Mouse (Mus musculus): Measurements from ENCODE around the gene Serpina3i. TPM values are rescaled to one million over a fixed set of nuclear protein-coding genes. Genes with fewer than 3 reads are reported as not detected.

Gene Serpina3i
- polyA plus RNA-seq (2012; rRNA removed): 0.07 and 0.08 TPM in 2 replicates

DNA sequence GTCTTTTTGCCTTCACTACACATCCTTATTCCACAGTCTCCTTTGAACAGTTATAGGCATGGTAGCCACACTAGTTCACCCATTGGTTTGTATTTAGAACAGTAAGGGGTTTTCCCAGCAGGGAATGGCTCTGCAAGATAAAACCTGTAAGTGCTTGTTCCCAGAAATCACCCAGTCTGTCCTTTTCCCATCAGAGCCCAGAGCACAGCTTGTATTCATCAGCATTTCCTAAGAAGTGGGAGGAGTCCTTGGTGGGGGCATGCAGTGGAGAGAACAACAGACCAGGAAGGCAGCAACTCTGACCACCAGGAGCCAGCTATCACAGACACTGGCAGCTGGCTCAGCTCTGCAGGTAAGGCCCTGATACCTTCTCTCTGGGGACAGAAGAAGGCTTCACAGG, at the start of gene Serpina3i:
Gene Serpina3i (plus strand): TSS at position 260 of the 400 bp plus-strand sequence.
- Histone ChIP-seq H3K27me3 (replicated peaks; ENCODE audit: control insufficient read depth, insufficient read depth, low read length) (no peaks in the 10 kb centered on the region), H3K4me3 (ENCODE audit: insufficient read depth, low read depth, low read length) (no peak within 1 kb of the TSS), H3K27ac (ENCODE audit: insufficient read depth, low read depth, low read length) (no peak within 1 kb of the TSS), H3K4me1 (ENCODE audit: control insufficient read depth, insufficient read depth, low read length) (no peaks in the 10 kb centered on the region), H3K36me3 (ENCODE audit: control insufficient read depth, insufficient read depth, low read length) (no peaks in the 10 kb centered on the region)
- DNase-seq: no peak
- TF ChIP-seq POLR2A (IDR thresholded peaks at IDR 0.05; ENCODE audit: low read depth, low read length) (no peak), CTCF (conservative IDR thresholded peaks at IDR 0.05; ENCODE audit: insufficient read depth, insufficient read length, low read depth, low read length) (no peak)

DNA sequence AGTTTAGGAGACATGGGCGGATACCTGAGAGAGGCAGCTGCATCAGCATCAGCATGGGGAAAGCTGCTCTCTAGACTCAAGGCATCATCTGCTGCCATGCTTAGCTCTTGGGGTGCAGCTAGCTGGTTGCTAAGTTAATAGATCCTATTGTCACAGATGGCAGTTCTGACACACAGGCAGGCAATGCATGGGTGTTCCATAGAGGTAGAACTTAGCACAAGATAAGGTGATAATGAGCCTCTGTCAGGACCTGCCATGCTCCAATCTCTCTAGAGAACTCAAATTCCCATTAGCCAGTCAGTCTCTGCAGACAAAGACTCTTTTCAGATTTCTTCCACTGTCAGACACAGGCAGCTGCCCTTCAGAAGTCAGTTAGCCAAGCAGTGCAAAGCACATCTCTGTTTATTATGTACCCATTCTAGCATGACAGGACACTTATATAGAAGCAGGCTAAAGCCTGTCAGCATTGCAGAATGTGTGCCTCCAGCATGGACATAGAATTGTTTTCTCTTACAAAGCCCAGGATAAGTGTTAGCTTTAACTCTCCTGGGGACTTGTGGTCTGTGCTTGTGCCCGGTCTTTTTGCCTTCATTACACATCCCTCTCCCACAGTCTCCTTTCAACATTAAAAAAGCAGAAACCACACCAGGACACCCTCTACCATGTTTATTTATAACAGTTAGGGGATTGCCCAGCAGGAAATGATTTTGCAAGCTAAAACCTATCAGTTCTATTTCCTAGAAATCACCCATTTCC, 49.1 kb upstream of the Serpina3i start:
- TF ChIP-seq CTCF (conservative IDR thresholded peaks at IDR 0.05; ENCODE audit: insufficient read depth, insufficient read length, low read depth, low read length) (no peak), POLR2A (IDR thresholded peaks at IDR 0.05; ENCODE audit: low read depth, low read length) (no peak)
- DNase-seq: no peak
- WGBS: 63% methylated on average over 2 of the region's 2 CpGs
- Histone ChIP-seq H3K4me3 (ENCODE audit: insufficient read depth, low read depth, low read length) (no peak overlapping the region), H3K27me3 (replicated peaks; ENCODE audit: control insufficient read depth, insufficient read depth, low read length) (no peaks in the 10 kb centered on the region), H3K4me1 (ENCODE audit: control insufficient read depth, insufficient read depth, low read length) (no peaks in the 10 kb centered on the region), H3K27ac (ENCODE audit: insufficient read depth, low read depth, low read length) (no peak overlapping the region), H3K36me3 (ENCODE audit: control insufficient read depth, insufficient read depth, low read length) (no peaks in the 10 kb centered on the region)

DNA sequence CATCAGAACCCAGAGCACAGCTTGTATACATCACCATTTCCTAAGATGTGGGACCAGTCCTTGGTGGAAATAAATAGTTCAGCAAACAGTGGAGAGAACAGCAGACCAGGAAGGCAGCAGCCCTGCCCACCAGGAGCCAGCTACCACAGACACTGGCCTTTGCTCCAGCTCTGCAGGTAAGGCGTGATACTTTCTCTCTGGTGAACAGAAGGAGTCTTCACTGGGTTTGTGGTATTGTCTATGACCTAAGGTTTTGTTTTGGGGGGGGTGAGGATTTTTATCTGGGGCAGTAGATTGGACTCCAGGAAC, 48.5 kb upstream of the Serpina3i start, which contains the start of gene Serpina3f:
Gene Serpina3f (plus strand): TSS at position 100 of the 309 bp plus-strand sequence.
- Histone ChIP-seq H3K27me3 (replicated peaks; ENCODE audit: control insufficient read depth, insufficient read depth, low read length) (no peaks in the 10 kb centered on the region), H3K27ac (ENCODE audit: insufficient read depth, low read depth, low read length) (no peak within 1 kb of the TSS), H3K4me1 (ENCODE audit: control insufficient read depth, insufficient read depth, low read length) (no peaks in the 10 kb centered on the region), H3K36me3 (ENCODE audit: control insufficient read depth, insufficient read depth, low read length) (no peaks in the 10 kb centered on the region), H3K4me3 (ENCODE audit: insufficient read depth, low read depth, low read length) (no peak within 1 kb of the TSS)
- TF ChIP-seq CTCF (conservative IDR thresholded peaks at IDR 0.05; ENCODE audit: insufficient read depth, insufficient read length, low read depth, low read length): no peak
- TF ChIP-seq POLR2A (IDR thresholded peaks at IDR 0.05; ENCODE audit: low read depth, low read length): no peak
- WGBS: 87% methylated on average over 1 of the region's 1 CpGs
- no peak for DNase-seq

DNA sequence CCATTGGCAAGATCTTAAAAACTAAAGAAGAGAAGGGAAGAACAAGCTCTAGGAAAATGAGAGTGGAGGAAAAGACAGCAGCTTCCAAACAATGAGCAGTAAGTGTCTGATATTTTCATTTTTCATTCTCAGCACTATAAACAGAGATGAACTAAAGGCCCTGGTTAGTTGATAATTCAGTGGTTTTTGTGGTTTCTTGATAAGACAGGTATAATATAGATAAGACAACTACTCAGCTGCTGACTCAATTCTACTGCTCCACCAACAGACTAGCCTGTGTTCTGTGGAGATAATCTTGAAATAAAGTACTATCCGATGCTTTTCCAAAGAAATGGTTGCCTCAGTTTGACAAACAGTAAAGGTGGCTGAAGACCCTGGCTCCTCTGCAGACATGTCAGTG, 47.7 kb upstream of the Serpina3i start:
- TF ChIP-seq POLR2A (IDR thresholded peaks at IDR 0.05; ENCODE audit: low read depth, low read length) (no peak), CTCF (conservative IDR thresholded peaks at IDR 0.05; ENCODE audit: insufficient read depth, insufficient read length, low read depth, low read length) (no peak)
- no peak overlapping the region for H3K4me3 ChIP-seq (ENCODE audit: insufficient read depth, low read depth, low read length)
- WGBS: 100% methylated on average over 1 of the region's 1 CpGs
- no peaks in the 10 kb centered on the region for H3K4me1 ChIP-seq (ENCODE audit: control insufficient read depth, insufficient read depth, low read length)
- no peaks in the 10 kb centered on the region for H3K36me3 ChIP-seq (ENCODE audit: control insufficient read depth, insufficient read depth, low read length)
- DNase-seq: no peak
- no peaks in the 10 kb centered on the region for H3K27me3 ChIP-seq (replicated peaks; ENCODE audit: control insufficient read depth, insufficient read depth, low read length)
- H3K27ac ChIP-seq (ENCODE audit: insufficient read depth, low read depth, low read length): no peak overlapping the region

DNA sequence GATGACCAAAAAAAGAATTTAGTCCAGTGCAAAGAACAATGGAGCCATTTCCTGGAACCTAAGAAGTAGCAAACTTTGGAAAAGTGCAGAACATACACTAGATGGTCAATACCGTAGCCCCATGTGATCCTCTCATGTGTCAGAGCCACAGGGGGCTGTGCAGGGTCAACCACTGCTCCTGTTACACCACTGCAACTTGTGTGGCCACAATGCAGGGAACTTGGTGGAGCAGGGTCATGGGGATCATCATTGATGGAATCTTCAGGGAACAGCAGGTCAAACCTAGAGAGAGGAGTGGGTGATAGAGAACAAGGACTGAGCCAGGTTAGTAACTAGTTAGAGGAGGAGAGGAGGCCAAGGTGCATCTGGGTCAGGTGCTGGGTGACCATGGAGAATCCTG, 41.3 kb upstream of the Serpina3i start:
- H3K27ac ChIP-seq (ENCODE audit: insufficient read depth, low read depth, low read length): no peak overlapping the region
- WGBS: 86% methylated on average over 1 of the region's 1 CpGs
- no peak for TF ChIP-seq POLR2A (IDR thresholded peaks at IDR 0.05; ENCODE audit: low read depth, low read length)
- no peak for TF ChIP-seq CTCF (conservative IDR thresholded peaks at IDR 0.05; ENCODE audit: insufficient read depth, insufficient read length, low read depth, low read length)
- H3K4me1 ChIP-seq (ENCODE audit: control insufficient read depth, insufficient read depth, low read length): no peaks in the 10 kb centered on the region
- no peaks in the 10 kb centered on the region for H3K36me3 ChIP-seq (ENCODE audit: control insufficient read depth, insufficient read depth, low read length)
- DNase-seq: no peak
- H3K27me3 ChIP-seq (replicated peaks; ENCODE audit: control insufficient read depth, insufficient read depth, low read length): no peaks in the 10 kb centered on the region
- no peak overlapping the region for H3K4me3 ChIP-seq (ENCODE audit: insufficient read depth, low read depth, low read length)

DNA sequence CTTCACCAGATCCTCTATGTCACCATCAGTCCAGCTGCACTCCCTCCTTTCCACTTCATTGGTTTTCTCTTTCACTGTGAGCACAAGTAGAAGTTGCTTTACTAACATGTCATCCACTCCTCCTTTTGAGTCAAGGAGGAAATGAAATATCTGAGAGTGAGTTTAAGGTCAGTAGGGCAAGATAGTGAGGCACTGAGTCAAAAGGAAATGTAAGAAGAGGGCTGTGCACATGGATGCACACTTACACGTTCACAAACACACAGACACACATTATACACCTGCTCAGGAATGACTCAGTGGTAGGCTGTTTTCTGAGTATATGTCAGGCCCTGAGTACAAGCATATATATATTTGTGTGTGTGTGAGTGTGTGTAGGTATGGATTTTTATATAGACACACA, 39.2 kb upstream of the Serpina3i start:
- no peak for TF ChIP-seq CTCF (conservative IDR thresholded peaks at IDR 0.05; ENCODE audit: insufficient read depth, insufficient read length, low read depth, low read length)
- TF ChIP-seq POLR2A (IDR thresholded peaks at IDR 0.05; ENCODE audit: low read depth, low read length): no peak
- Histone ChIP-seq H3K27me3 (replicated peaks; ENCODE audit: control insufficient read depth, insufficient read depth, low read length) (no peaks in the 10 kb centered on the region), H3K4me1 (ENCODE audit: control insufficient read depth, insufficient read depth, low read length) (no peaks in the 10 kb centered on the region), H3K36me3 (ENCODE audit: control insufficient read depth, insufficient read depth, low read length) (no peaks in the 10 kb centered on the region), H3K4me3 (ENCODE audit: insufficient read depth, low read depth, low read length) (no peak overlapping the region), H3K27ac (ENCODE audit: insufficient read depth, low read depth, low read length) (no peak overlapping the region)
- 36% methylated on average over 1 of the region's 1 CpGs for WGBS
- DNase-seq: no peak

DNA sequence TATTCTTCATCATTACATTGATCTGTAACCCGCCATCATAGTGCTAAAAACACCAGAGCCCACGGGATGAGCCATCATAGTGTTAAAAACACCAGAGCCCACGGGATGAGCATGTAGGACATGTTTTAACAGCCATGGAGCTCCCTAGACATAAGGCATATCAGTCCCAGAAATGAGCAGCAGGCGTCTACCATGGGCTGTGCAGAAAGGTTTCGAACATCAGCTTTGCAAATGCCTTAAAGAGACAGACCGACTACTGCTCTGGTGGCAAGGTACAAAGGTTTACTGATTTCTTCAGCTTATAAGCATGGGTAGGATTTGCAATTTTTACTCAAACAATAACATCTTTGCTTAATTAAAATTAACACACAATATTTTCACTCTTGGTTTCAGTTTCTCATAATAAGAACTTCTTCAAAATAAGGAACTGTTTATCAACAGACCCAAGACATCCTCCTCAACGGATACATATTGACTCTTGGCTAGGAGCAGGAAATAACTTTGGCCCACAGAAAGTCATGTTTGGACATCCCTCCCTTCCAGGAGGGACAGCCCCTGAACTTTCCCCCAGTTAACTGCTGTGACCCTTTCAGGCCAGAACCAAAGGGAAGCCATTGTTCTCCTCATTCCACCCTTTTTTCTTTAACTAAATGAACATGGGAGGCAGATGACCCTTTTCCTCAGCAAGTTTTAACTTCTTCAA, 38.2 kb upstream of the Serpina3i start:
- peak; percentile 10 for DNase-seq
- Histone ChIP-seq H3K36me3 (ENCODE audit: control insufficient read depth, insufficient read depth, low read length) (no peaks in the 10 kb centered on the region), H3K4me1 (ENCODE audit: control insufficient read depth, insufficient read depth, low read length) (no peaks in the 10 kb centered on the region), H3K27me3 (replicated peaks; ENCODE audit: control insufficient read depth, insufficient read depth, low read length) (no peaks in the 10 kb centered on the region), H3K4me3 (ENCODE audit: insufficient read depth, low read depth, low read length) (no peak overlapping the region), H3K27ac (ENCODE audit: insufficient read depth, low read depth, low read length) (no peak overlapping the region)
- WGBS: 65% methylated on average over 7 of the region's 7 CpGs
- TF ChIP-seq POLR2A (IDR thresholded peaks at IDR 0.05; ENCODE audit: low read depth, low read length) (no peak), CTCF (conservative IDR thresholded peaks at IDR 0.05; ENCODE audit: insufficient read depth, insufficient read length, low read depth, low read length) (no peak)
